Mouse (Mus musculus): ENCODE results near the gene Msi2. TPM values are rescaled to one million over a fixed set of nuclear protein-coding genes. Genes with fewer than 3 reads are reported as not detected.

Msi2 gene
- total and polyA plus RNA-seq, 2 experiments from 2014 or later: 26.9 to 133 TPM

DNA sequence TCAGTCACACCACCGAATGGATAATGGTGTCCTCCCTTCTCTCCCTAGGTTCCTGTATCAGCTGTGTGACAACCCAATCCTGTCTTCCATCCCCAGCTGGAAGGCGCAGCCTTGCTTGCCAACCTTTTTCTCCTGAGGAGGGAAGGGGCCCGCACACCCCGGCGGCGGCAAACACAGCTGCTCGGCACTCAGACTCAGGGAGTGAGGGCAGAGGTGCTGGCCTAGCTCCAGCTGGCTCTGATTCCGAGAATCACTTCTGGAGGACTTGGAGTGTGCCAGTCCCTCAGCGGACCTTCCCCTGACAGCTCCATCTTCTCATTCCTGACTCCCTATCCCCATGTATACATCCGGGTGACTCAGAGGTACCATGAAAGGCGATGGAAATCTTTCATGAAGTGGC is 387.5 kb downstream of the Msi2 start:
- DNase-seq (ENCODE audit: low spot score) (peak; percentile 81), ATAC-seq (ENCODE audit: low FRiP score) (no peak)
- H3K27me3 ChIP-seq (ENCODE audit: insufficient read depth, low read length): no peaks in the 10 kb centered on the region
- no peak overlapping the region for H3K4me2 ChIP-seq (ENCODE audit: low read depth, low read length, poor library complexity, severe bottlenecking)
- no peak overlapping the region for H3K4me3 ChIP-seq (ENCODE audit: low read depth, low read length)
- no peak overlapping the region for H3K27ac ChIP-seq (ENCODE audit: low read depth, low read length)
- no peaks in the 10 kb centered on the region for H3K9me3 ChIP-seq (ENCODE audit: low read length)
- TF ChIP-seq CTCF (IDR thresholded peaks at IDR 0.05): no peak
- H3K36me3 ChIP-seq (ENCODE audit: insufficient read depth, low read length): no peaks in the 10 kb centered on the region
- H3K9ac ChIP-seq (replicated peaks; ENCODE audit: low read length, poor library complexity, severe bottlenecking): no peak overlapping the region
- H3K4me1 ChIP-seq (ENCODE audit: insufficient read depth, low read length): no peaks in the 10 kb centered on the region
- WGBS: 43% methylated on average over 11 of the region's 11 CpGs

GRCm38 (mm10) chr11:88328813-88329595 is 389.3 kb downstream of the Msi2 start:
- no peak for ATAC-seq (ENCODE audit: low FRiP score)
- WGBS: 74% methylated on average over 17 of the region's 17 CpGs

GRCm38 (mm10) chr11:88327016-88327415 is 391.3 kb downstream of the Msi2 start:
- H3K9me3 ChIP-seq (ENCODE audit: low read length): no peaks in the 10 kb centered on the region
- no peak for ATAC-seq (ENCODE audit: low FRiP score)
- H3K4me2 ChIP-seq (ENCODE audit: low read depth, low read length, poor library complexity, severe bottlenecking): no peak overlapping the region
- WGBS: 14% methylated on average over 4 of the region's 4 CpGs
- no peak overlapping the region for H3K27ac ChIP-seq (ENCODE audit: low read depth, low read length)
- peak; percentile 44 for DNase-seq (ENCODE audit: low spot score)
- TF ChIP-seq CTCF (IDR thresholded peaks at IDR 0.05): no peak
- no peak overlapping the region for H3K4me3 ChIP-seq (ENCODE audit: low read depth, low read length)
- H3K9ac ChIP-seq (replicated peaks; ENCODE audit: low read length, poor library complexity, severe bottlenecking): 0 out of 2 replicates have a peak overlapping the region, but pooled peaks have one; percentile 2
- no peaks in the 10 kb centered on the region for H3K4me1 ChIP-seq (ENCODE audit: insufficient read depth, low read length)
- no peaks in the 10 kb centered on the region for H3K36me3 ChIP-seq (ENCODE audit: insufficient read depth, low read length)
- no peaks in the 10 kb centered on the region for H3K27me3 ChIP-seq (ENCODE audit: insufficient read depth, low read length)

More at GRCm38 (mm10) chr11:88328813-88329595, 389.3 kb downstream of the Msi2 start:
- Histone ChIP-seq H3K27me3 (ENCODE audit: insufficient read depth, low read length) (no peaks in the 10 kb centered on the region), H3K27ac (ENCODE audit: low read depth, low read length) (no peak overlapping the region), H3K4me1 (ENCODE audit: insufficient read depth, low read length) (no peaks in the 10 kb centered on the region), H3K4me3 (ENCODE audit: low read depth, low read length) (no peak overlapping the region), H3K9me3 (ENCODE audit: low read length) (no peaks in the 10 kb centered on the region), H3K4me2 (ENCODE audit: low read depth, low read length, poor library complexity, severe bottlenecking) (no peak overlapping the region), H3K36me3 (ENCODE audit: insufficient read depth, low read length) (no peaks in the 10 kb centered on the region), H3K9ac (replicated peaks; ENCODE audit: low read length, poor library complexity, severe bottlenecking) (no peak overlapping the region)
- DNase-seq (ENCODE audit: low spot score): peak; percentile 71
- TF ChIP-seq CTCF (IDR thresholded peaks at IDR 0.05): no peak

DNA sequence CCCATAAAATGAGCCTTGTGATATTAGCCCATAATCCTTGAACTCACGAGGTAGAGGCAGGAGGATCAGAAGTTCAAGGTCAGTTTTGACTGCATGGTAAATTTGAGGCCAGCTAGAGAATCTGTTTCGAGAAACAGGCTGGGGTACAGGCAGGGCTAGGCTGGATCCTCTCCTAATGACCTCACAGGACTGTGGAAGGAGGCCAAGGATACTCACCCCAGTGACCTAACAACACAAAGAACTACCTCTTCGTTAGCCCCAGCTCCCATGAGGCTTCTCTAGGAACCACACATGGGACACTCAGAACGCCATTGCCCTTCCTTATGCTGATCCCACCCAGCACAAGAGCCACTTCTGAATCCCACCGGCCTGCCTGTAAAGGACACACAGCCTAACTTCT is 399.5 kb downstream of the Msi2 start:
- no peak for DNase-seq (ENCODE audit: low spot score)
- TF ChIP-seq CTCF (IDR thresholded peaks at IDR 0.05): no peak
- no peak overlapping the region for H3K4me3 ChIP-seq (ENCODE audit: low read depth, low read length)
- no peak overlapping the region for H3K9ac ChIP-seq (replicated peaks; ENCODE audit: low read length, poor library complexity, severe bottlenecking)
- H3K9me3 ChIP-seq (ENCODE audit: low read length): no peaks in the 10 kb centered on the region
- H3K36me3 ChIP-seq (ENCODE audit: insufficient read depth, low read length): no peaks in the 10 kb centered on the region
- 78% methylated on average over 5 of the region's 5 CpGs for WGBS
- H3K4me2 ChIP-seq (ENCODE audit: low read depth, low read length, poor library complexity, severe bottlenecking): no peak overlapping the region
- no peak for ATAC-seq (ENCODE audit: low FRiP score)
- no peaks in the 10 kb centered on the region for H3K27me3 ChIP-seq (ENCODE audit: insufficient read depth, low read length)
- no peaks in the 10 kb centered on the region for H3K4me1 ChIP-seq (ENCODE audit: insufficient read depth, low read length)
- H3K27ac ChIP-seq (ENCODE audit: low read depth, low read length): no peak overlapping the region

GRCm38 (mm10) chr11:88315393-88315792 is 402.9 kb downstream of the Msi2 start:
- DNase-seq (ENCODE audit: low spot score): no peak
- H3K27me3 ChIP-seq (ENCODE audit: insufficient read depth, low read length): no peaks in the 10 kb centered on the region
- no peak overlapping the region for H3K4me3 ChIP-seq (ENCODE audit: low read depth, low read length)
- H3K36me3 ChIP-seq (ENCODE audit: insufficient read depth, low read length): no peaks in the 10 kb centered on the region
- no peaks in the 10 kb centered on the region for H3K4me1 ChIP-seq (ENCODE audit: insufficient read depth, low read length)
- ATAC-seq (ENCODE audit: low FRiP score): no peak
- no peaks in the 10 kb centered on the region for H3K9me3 ChIP-seq (ENCODE audit: low read length)
- H3K4me2 ChIP-seq (ENCODE audit: low read depth, low read length, poor library complexity, severe bottlenecking): no peak overlapping the region
- no peak overlapping the region for H3K9ac ChIP-seq (replicated peaks; ENCODE audit: low read length, poor library complexity, severe bottlenecking)
- no peak for TF ChIP-seq CTCF (IDR thresholded peaks at IDR 0.05)
- 87% methylated on average over 5 of the region's 5 CpGs for WGBS
- no peak overlapping the region for H3K27ac ChIP-seq (ENCODE audit: low read depth, low read length)

- 67% methylated on average over 6 of the region's 6 CpGs for WGBS
- DNase-seq (ENCODE audit: low spot score) (no peak), ATAC-seq (ENCODE audit: low FRiP score) (no peak)
- Histone ChIP-seq H3K36me3 (ENCODE audit: insufficient read depth, low read length) (no peaks in the 10 kb centered on the region), H3K4me3 (ENCODE audit: low read depth, low read length) (no peak overlapping the region), H3K27ac (ENCODE audit: low read depth, low read length) (no peak overlapping the region), H3K27me3 (ENCODE audit: insufficient read depth, low read length) (no peaks in the 10 kb centered on the region), H3K4me1 (ENCODE audit: insufficient read depth, low read length) (no peaks in the 10 kb centered on the region), H3K4me2 (ENCODE audit: low read depth, low read length, poor library complexity, severe bottlenecking) (no peak overlapping the region), H3K9me3 (ENCODE audit: low read length) (no peaks in the 10 kb centered on the region), H3K9ac (replicated peaks; ENCODE audit: low read length, poor library complexity, severe bottlenecking) (no peak overlapping the region)
- no peak for TF ChIP-seq CTCF (IDR thresholded peaks at IDR 0.05)
These were observed 403.8 kb downstream of the Msi2 start for GRCm38 (mm10) chr11:88314471-88314870.
